Mouse (Mus musculus) heart, postnatal 4 days (tissue): ENCODE results near the gene Zbtb16. TPM values are rescaled to one million over a fixed set of nuclear protein-coding genes. Genes with fewer than 3 reads are reported as not detected.
A peak's percentile ranks its signal among the peaks of the same experiment; 100 is the strongest.

Experiments used
- DNase-seq: peaks from one replicate; pipeline ENCODE4 v3.0.0; 2021
- total RNA-seq, 2 experiments: library from RNA; stranded (reverse); gene quantifications; 2 replicates each; pipeline ENCODE4 v1.2.3; 2021

The Zbtb16 gene
- total RNA-seq, result 10 to 100 TPM; 24.0 to 24.7 TPM

DNA sequence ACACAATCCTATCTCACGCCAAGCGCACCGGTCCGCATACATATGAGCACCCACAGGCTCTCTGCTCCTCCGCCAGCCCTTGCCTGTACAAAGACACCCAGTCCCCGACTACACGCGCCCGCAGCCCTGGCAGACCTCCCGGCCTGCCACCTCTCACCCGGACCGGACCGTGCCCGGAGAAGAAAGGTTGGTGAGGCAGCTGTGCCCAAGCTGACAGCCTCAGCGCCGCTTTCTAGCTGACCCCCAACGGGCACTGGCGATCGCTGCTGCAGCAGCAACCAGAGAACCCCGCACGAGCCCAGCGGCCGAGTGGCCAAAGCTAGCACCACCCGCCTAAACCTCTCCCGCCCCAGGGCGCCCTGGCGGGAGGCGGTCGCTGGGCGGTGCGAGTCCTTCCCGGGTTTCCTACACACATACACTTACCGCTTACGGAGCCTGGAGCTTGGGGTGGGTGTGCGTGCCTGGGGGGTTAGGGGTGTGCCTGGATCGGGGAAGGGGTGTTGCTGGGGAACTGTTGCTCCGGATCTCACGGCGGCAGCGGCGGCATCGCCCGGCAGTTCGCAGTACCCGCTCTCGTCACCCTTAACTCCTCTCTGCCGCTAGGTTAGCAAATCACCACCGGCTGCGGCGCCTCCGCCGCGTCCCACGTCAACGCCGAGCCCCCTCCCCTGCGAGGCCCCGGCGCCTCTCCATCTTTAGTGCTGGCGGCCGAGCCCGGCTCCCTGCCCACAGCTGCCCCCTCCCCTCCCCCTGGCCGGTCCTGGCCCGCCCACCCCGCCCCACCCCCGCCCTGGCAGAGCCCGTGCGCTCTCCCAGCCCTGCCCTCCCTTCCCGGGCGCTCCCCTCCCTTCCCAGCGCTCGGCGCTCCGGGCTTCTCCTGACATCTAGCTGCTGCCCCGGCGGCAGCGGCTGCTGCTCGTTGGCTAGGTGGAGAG lies at the start of gene Zbtb16:
Gene Zbtb16, minus strand, starts transcription at position 592 of the 935 bp plus-strand sequence.
- DNase-seq, result peak; percentile 91

DNA sequence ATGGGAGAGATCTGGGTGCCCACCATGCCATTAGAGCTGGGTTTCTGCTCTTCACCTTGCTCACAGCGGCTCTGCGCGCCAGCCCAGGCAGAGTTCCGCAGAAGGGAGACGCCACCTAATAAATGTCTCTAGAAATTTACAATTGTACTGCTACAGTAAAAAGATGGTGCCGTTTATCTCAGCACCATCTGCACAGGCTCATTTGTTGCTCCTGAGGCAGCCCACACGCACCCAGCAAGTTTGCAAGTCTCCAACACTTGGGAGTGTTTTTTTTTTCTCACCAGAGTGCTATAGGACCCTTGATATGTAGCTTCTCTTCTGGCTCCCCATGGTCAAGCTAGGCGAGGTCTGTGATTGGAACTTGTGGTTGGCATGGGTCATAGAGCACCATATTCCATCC lies 36.9 kb upstream of the Zbtb16 start:
- DNase-seq, result no peak

DNA sequence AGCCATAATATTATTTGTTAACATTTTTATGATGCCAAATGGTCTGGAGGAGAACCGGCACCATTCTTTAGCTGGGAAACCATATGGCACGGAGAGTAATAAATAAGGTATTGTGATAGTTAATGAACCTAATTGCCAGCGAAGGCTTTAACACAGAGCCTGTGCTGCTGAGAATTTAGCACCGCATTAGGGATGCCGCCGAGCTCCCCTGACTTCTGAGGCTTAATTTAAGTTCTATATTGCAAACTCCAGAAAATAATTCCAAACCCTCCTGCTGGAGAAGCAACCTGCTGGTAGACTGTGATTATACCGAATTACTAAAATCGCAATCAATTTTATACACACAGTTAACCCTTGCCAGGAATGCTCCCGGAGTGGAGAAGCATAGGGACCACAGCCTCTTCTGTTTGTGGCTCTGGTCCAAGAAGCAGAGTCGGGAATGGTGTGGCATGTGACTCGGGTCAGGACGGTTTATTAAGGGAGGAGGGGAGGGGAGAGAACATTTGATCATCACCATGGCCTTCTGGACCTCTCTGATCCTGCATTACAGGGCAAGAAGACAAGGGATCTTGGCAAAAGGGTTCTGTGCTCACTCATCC lies 30.6 kb upstream of the Zbtb16 start:
- DNase-seq, result no peak

DNA sequence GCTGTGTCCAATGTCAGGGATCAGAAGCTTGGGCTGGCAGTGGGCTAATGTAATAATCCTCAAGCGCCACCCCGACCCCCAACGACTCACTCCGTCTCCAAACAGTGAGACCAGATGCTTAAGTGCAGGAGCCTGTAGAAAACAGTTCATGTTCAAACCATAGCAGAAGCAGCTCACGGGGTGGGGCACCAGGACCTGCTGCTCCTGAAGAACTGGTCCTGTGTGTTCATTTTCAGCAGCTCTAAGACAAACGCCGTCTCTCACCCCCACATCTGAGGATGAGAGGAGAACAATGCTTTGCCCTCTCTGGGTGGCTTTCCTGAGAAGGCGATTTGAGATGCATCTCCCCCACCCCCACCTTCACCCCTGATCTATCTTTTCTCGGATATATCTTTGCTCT lies 29.2 kb upstream of the Zbtb16 start:
- DNase-seq, result no peak

DNA sequence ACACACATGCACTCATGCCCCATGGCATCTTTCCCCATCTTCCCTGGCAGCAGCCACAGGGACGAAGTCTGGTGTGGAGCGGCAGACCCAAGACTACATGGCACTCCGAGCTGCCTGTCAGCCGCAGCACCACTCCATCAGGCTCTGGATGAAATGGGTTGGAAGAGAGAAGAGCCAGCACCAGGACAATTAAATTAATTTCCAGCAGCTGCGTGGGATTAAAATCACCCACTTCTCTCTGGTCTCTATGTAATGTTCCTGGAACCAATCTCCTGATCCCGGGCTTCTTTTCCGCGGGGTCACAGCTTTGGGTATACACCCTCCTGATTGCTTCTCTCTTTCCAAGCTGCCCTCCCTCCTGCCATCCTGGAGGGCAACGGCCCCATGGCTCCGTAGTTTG lies 25.5 kb upstream of the Zbtb16 start:
- no peak for DNase-seq

DNA sequence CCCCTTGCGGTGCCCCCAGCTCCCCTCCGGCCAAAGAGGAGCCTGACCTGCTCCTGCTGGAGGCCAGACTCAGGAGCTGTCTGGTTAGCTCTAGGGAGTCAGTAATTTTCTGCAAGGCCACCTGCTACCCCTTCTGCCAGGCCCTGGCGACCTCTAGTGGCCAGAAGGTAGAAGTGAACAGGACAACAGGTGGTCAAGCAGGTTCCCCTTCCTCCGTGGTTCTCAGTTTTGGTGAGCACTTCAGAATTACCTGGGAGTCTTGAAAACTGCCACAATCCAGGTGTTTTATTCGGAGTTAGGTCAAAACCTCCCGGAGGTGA lies 24.5 kb upstream of the Zbtb16 start:
- DNase-seq, result peak; percentile 80

DNA sequence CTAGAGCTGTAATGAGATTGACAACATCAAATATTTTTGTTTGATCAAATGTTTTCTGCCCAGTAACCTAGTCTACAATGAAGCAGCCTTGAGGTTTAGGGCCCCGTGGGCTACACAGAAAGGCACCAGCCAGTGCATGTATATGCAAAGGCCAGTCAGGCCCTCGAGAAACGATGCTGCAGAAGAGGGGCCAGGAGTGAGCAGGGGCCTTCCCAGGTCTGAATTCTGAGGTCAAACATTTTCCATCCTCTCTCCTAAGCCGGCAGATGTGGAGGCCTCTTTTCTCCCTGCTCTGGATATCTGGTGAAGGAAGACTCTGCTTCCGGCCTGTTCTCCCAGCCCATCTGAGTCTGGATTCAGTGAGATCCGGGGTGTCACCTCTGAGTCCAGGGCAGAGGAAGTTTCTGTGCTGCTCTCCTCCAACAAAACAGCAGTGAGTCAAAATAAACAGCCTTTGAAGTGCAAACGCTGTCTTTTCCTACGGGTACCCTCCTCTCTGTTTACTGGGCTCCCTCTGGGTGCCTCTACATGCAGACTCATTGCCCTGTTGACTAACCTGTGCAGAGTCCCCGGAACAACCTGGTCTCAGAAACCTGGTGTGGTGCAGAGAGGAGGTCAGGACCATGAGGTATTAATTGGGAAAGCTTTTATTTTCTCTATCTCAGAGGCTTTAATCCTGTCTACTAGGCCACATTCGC lies 24.0 kb upstream of the Zbtb16 start:
- no peak for DNase-seq

DNA sequence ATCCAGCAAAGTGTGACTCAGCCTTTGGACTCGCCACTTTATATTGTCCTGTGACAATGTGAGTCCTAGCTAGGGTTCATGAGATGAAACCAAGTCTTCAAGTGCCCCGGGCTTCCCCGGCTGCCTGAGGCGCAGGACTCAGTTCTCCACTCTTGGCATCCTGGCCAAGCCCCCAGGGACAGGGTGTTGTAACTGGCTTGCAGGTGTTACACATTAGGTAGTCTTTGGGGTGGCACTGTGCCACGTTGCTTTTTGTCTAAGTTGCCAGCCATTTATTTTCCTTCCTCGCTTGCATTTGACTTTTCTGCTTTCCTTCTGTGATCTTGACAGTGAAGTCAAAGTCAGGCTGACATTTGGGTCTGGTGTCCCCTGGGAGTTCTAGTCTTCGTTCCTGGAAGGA lies 21.9 kb upstream of the Zbtb16 start:
- DNase-seq, result no peak

DNA sequence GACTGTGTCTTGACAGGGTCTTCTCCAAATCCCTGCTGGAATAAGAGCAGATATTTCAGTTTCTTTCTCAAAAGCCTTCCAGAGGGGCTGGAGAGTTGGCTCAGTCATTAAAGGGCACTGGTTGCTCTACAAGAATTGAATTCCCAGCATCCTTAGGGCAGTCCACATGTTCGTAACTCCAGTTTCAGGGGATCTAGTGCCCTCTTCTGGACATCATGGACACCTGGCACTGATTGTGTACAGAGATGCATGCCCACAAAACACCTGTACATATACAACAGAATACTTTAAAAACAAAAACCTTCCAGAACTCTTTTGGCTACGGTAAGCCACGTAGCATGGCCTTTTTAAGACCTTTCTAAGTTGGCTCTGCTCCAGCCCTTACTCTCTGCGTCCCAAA lies 20.2 kb upstream of the Zbtb16 start:
- DNase-seq, result no peak

DNA sequence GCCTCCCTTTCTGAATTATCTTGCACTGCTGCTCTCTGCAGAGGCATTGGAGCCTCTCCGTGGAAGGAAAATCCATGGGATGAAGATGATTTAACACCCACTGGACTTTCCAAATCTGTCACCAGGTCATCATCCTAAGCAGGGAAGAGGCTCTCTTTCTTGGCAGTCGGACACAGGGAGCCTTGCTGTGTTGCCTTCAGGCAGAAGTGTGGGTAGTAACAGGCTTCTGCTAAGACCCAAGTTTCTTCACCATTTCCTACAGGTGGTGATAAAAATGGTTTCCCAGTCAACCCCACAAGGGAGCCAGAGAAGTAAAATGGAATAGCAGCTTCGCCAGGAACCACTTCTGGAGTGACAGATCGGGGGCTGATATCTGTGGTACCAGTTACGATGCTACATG lies 13.5 kb upstream of the Zbtb16 start:
- no peak for DNase-seq

DNA sequence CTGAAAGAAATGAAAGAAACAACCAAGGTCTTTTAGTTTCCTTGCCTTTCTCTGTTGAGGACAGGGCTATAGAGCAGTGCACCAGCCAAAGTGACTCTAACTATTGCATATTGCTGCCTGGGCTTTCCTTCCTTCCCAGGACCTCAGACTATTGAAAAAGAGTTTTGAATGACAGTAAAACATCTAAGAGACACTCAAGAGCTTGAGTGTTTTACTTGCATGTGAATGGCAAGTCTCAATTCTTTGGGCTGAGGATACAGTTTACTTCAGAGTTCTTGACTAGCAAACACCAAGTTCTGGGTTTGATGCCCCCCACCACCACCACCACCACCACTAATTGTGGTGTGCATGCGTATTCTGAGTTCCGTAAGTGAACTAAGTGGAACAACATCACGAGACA lies 3.5 kb upstream of the Zbtb16 start:
- DNase-seq, result no peak

DNA sequence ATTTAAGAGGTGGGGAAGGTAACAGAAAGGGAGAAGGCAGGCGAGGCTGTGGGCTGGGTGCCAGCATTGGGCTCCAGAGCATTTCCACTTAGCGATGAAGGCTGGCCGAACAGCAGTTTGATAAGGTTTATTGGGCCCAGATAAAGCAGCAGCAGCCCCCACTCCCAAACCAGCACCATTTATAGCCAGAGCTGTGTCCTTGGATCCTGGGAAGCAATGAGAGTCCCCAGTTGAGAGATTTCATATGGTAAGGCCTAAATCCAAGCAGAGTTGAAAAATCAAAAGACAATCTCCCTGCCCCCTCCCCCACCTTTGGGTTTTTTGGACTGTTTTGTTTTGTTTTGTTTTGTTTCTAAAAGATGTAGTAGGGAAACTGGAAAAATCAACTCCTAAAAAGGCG lies 2.3 kb upstream of the Zbtb16 start:
- no peak for DNase-seq

DNA sequence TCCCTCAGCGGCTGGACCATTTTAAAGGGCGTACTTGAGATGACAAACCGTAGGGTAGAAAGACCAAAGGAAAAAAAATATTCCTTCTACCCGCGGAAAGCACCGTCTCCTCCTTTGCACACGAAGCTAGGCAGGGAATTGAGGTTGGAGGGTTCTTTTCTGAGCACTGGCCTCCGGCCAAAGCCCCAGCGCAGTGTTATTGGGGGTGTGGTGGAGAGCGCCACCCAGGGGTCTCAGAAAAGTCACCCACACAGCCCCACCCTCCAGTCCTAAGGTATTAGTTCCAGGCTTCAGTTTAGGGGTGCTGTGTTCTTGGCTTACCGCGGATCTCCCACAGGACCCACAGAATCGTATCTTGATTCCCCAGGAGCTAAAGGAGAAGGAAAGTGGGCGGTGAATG lies 1.2 kb upstream of the Zbtb16 start:
- DNase-seq, result peak; percentile 66

DNA sequence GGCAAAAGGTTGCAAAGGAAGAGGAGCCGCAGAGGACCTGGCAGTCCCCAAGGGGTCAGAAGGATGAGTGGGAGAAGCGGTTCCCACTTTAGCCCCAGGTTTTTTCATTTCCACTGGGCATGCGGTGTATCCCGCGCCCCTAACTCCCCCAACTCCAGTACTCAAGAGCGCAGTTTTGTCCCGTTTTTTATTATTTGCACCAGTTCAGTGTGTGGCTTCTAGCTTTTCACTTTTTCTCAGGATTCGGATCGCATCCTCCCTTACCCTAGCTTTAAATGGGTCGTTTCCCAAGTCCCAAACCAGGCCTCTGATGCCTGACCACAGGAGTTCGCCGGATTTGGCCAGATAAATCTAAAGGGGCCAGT lies 526 bp upstream of the Zbtb16 start:
- DNase-seq, result no peak

DNA sequence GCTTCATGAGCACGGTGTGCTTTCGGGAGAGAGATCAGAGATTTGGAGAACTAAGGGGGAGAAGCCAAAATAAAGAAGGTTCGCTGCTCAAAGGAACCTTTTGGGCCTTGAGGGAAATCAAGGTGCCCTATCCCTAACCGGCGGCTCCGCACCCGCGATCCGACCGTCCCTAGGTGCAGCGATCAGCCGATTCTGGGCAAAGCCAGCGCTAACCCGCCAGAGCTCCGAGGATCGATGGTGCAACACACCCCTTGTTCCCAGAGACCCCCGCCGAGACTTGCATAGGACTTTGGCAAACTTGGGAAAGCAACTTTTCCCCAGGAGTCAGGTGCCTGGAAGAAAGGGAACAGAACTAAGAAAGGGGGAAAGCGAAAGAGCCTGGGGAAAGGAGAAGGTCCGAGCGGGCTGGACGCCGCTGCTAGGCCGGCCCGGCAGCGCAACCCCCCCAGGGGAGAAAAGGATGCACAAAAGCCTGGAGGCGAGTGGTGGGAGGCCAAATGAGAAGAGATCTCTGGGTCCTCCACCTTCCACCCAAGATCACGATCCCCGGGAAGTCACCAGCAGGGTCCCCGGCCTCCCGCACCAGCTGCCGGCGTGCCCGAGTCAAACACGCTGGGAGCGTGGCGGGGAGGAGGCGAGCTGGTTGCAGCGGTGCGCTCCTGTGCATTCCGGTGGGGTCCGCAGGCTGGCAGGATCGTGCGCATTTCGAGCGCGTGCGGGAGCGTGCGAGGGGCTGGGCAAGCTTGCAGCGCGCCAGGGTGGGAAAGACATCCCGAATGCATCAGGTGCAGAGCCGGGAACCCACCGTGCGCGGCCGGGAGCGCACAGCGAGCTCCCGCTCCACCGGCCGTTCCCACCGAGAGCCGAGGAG lies 1.2 kb downstream of the Zbtb16 start:
- peak; percentile 57 for DNase-seq

DNA sequence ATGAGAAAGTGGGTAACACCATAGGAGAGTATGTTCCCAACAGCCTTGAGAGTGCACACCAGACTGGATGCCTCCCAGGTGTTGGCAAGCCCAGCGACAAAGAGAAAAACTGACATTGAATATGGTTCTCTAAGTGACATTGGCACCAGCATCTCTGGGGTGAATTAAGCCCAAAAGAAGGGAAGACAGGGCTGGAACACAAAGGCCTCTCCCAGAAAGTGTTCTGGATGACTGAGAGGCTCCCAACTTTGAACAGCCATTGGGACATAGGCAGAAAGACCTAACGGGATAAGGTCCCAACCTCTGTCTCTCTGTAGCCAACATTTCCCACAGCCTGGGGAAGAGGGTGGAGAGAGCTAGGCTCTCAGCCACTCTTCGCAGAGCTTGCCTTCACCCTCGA lies 2.0 kb downstream of the Zbtb16 start:
- no peak for DNase-seq

DNA sequence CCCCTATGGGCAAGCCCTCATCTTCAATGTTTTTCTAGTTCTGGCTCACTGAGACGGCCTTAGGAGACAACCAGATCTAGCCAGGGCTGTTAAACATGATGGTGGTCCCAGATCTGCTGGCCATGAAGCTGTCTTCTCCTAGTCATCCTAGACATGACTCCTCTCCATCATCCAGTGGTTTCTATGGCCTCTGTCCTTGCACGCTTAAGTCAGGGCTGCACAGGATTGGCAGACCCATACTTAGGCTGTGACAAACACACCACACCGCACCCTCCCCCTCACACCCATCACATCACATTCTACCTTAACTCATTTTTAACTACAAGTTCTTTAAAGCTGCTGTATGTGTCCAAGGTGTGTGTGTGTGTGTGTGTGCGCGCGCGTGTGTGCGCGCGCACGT lies 2.5 kb downstream of the Zbtb16 start:
- no peak for DNase-seq

DNA sequence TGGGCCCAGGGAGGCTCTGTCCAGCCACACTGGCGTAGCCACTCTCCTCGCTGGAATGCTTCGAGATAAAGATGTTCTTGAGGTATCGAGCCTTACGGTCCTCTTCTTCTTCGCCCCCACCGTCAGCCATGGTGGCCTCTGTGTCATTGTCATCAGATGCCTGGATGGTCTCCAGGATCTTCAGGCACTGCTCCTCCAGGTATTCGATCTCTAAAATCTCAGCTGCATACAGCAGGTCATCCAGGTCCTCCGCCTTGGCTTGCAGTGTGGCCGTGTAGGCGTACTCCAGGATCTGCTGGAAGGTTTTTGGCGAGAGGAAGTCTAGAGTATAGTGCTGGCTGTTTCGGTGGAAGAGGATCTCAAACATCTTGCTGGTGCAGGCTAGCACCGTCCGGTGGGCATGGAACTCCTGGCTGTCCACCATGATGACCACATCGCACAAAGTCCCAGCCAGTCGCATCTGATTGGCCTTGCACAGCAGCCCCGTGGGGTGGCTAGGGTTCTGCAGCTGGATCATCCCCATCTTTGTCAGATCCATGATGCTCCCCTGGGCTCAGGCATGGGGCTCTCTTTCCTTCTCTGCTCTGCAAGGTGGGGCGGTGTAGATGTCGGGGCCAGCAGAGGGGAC lies 3.4 kb downstream of the Zbtb16 start:
- no peak for DNase-seq

DNA sequence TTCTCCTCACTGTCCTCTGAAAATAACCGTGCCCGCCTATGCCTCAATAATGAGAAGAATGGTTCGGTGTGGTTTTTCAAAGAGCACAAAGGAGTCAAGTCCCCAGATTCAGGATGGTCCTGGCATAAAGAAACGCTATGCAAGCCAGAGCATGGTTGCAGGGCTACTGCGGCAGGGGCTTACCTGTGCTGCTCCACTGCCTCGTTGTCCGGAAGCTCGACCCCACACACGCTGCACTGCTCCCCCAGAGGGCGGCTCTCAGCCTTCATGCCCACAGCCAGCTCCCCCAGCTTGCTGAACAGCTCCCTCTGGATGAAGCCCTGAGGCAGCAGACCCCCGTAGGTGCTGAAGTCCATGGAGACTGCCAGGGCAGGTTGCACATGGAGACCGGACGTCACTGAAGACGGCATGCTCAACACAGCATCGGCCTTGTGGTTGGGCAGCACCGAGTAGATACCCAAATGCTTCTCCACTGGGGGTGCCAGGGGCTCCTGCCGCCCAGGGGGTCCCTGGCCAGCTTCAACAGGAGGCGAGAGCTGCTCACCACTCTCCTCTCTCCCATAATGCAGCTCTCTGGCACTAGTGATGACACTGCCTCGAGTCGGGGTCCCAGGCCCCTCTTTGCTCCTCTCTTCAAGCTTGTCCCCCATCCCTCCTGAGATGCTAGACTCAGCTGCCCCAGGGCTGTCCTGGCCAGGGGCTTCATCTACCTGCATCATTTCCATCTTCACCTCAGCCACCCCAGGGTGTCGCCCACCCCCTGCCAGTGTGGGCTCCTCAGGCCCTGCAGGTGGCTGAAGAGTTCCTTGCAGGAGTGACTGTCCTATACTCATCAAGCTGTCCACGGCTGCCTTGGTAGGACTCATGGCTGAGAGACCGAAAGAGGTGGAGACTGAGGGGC lies 4.2 kb downstream of the Zbtb16 start:
- DNase-seq, result no peak

DNA sequence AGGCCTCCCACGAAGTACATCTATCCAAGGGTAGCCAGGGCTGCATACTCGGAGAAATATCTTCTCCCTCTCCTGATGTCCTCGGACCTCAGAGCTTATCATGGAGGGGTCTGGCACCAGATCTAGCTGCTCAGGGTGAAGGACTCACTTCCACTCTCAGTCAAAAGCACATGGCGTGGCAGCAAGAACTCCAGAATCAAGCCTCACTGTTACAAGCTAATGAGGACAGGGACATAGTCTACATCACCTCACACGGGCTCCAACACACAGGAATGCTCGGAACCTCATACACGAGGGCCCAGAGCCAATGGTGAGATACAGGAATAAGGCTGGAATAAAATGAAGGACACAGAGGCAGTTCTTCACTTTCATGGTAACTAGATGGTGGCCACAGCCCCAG lies 7.2 kb downstream of the Zbtb16 start:
- DNase-seq, result no peak

DNA sequence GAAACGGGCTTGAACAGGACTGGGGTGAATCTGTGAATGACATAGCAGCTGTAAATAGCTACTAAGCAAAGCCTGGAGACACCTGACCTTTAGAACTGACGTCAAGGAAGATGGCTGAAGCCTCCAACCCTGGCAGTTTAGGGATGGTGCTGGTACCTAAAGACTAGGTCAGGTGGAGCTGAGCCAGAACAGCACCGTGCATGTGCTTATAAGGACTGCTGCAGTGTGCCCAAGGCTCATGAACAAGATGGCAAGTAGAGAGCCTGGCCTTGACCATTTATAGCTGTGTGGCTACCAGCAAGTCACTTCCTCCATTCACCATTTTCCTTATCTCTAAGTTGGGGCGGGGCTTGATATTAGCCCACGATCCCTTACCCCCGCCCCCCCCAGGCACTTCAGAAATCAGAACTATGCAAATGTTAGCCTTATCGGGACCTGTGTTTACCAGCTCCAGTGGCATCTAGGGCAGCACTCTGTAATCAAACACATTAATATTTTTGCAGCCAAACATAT lies 9.6 kb downstream of the Zbtb16 start:
- no peak for DNase-seq
